Mouse (Mus musculus) small intestine, adult 2 months (tissue): ENCODE measurements at regions not wholly inside any gene's neighbourhood (a gene's known extent, or its start where the extent isn't known, plus 50 kb on each side); places are given as distances from the start of the nearest gene placed in this dataset.

ENCODE experiments used
- CTCF ChIP-seq: fragments of 200-500 bp; IDR thresholded peaks from 2 replicates; pipeline ENCODE4 v1.5.1; 2012; ENCODE audit warnings: low read depth, mild to moderate bottlenecking, control low read depth, inconsistent platforms, low read length, moderate library complexity, mixed read lengths; ENCODE audit not compliant: insufficient replicate concordance, insufficient read length; ENCODE audit errors: extremely low read depth
- POLR2A ChIP-seq: fragments of 200-500 bp; IDR thresholded peaks from 2 replicates; pipeline ENCODE4 v1.6.1; 2012; ENCODE audit warnings: low read depth, mild to moderate bottlenecking, control low read depth, inconsistent platforms, low read length, moderate library complexity

DNA sequence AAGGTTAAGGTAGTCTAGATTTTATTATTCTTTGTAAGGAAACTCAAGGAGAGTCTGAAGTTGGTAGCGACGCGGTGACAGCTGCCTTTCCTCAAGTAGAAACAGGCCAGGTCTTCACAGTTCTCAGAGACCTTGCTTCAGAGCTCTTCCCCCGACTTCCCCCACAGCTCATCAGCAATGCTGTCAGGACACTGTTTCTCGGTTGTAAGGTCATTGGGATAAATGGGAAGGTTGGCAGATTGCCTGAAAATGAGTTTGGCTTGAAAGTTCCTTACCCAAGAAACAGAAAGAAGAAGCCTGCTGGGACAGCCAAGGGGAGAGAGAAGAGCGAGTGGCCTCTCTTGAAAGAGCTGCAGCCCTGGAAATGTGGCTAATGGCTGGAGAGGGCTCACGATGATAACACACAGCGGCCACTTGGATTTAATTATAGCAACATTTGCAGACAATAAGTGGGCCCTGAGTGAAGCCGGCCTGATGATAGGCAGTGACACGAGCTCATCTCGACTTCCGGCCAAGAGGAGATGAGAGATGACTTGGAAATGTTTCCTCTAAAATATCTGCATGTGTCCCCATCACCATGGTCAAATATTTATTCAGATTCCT lies 150.3 kb downstream of the Tmem38b start:
- no peak for TF ChIP-seq CTCF
- no peak for TF ChIP-seq POLR2A
